Mouse (Mus musculus): Measurements from ENCODE around the gene Hes3.

Hes3 gene

GRCm38 (mm10) chr4:152278986-152279385 is 12.5 kb downstream of the Hes3 start:
- DNase-seq (ENCODE audit: low spot score), result no peak

DNA sequence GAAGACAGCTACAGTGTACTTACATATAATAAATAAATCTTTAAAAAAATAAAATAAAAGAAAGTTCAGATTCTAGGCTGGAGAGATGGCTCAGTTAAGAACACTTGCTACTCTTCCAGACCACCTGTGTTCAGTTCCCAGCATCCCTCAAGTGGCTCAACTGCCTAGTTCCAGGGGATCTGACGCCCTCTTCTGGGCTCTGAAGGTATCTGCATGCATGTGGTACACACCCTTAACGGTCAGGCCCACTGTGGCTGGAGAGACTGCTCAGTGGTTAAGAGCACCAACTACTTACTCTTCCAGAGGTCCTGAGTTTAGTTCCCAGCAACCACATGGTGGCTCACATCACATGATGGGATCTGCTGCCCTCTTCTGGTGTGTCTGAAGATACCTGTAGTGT is 13.5 kb downstream of the Hes3 start:
- no peak for DNase-seq (ENCODE audit: low spot score)

DNA sequence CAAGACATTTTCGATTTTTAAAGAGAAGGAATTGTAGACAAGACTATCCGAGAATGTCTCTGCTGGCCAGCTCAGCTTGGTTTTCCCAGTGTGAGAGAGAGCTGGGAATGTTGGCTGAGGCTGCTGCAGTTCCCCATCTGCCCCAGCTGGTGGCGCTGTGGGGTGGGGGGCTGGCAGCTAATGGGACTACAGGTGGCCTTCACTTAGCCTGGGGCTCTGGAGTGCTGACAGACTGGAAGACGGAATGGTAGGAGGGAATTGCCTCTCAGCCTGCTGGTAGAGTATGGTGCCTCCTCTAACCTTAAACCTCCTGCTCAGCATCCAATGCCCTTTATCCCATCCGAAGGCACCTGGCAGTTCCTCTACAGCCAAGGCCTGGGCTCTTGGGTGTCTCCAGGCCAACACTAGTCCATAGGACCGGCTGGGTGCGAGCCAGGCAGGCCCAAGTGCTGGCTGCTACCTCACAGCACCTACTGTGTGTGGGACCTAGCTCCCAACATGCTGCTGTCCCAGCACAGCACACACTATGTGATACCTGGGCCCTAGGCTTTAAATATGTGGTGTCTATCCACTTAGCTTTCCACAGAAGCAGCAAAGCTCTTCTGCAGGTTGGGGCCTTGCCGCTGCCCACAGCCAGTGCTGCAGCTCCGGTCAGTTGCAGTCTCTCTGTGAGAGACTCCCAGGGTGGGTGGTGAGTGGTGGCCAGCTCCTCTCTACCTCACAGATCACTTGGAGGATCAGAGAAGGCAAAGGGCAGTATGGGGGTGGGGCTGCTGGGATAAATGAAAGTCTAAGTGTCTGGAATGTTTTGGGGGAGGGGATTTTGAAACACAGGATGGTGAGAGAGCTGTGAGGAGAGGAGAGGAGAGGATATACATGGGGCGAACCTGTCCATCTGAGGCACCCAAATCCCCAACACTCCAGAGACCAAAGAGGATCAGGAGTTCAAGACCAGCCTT is 14.8 kb downstream of the Hes3 start:
- peak; percentile 49 for DNase-seq (ENCODE audit: low spot score)

DNA sequence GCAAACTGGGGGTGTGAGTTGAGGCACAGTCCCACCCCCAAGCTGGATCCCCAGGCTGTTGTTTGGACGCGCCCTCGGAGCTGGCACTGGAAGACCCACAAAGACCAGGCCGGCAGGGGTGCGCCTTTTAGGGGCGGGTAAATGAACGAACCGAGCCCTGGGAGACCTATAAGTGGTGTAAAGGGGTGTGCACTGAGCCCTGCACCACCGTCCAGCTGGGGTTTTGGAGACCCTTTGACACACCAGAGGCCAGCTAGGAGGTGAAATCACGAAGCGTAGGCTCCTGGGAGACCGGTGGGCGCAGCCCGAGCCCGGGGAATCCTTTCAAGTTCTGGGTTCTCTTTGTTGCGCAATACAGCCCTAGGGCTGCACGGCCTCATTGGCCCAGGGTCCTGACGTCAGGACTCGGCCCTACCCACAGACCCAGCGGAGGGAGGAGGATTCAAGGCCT is 16.8 kb downstream of the Hes3 start:
- DNase-seq (ENCODE audit: low spot score), result peak; percentile 55

GRCm38 (mm10) chr4:152273621-152274236 is 17.7 kb downstream of the Hes3 start, which contains the start of gene Gpr153:
TSS of gene Gpr153 (plus strand) at chr4:152274232.
- DNase-seq (ENCODE audit: low spot score), result peak; percentile 71

DNA sequence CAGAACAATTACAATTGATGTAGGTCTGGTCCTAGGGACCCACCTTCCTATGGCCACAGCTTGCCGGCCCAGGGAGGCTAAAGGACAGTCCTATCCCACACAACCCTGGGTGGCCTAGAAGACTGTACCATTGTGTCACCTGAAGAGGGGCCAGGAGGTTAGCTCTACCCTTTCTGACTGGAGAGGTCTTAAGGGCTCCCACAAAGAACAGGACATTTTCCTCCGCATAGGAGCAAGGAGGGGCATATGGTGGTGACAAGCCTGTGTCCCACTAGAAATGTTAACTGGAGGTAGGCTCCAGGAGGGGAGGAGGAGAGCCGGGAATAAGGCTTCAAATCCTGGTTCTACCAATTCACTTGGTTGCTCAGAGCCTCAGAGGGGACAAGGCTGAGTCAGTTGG is 18.3 kb downstream of the Hes3 start:
- DNase-seq (ENCODE audit: low spot score), result no peak

DNA sequence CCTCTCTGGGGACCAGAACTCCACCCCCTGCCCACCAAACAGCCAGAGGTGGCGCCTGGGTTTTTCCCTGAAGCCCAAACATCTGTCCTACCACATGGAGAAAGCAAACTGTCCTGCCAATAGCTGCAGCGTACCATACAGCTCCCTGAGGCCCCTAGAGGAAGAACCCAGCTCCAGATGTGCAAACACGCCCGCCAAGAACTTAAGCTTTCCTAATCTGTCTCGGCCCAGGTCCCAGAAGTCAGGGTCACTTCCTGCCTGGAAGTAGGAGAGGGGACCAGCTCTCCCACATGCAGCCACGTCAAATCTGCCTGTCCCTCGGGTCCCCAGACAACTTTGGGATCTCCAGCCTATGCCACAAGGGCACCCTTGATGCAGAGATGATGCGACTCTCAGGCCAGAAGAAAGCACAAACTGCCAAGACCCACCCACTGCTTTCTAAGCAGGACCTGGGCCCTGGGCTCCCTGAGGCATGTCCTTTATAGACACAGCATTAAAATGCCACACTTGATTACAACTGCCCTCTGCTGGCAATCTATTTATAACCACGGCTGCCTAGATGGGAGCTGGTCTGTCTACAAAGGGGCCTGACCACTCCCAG is 18.9 kb downstream of the Hes3 start:
- DNase-seq (ENCODE audit: low spot score), result peak; percentile 58

DNA sequence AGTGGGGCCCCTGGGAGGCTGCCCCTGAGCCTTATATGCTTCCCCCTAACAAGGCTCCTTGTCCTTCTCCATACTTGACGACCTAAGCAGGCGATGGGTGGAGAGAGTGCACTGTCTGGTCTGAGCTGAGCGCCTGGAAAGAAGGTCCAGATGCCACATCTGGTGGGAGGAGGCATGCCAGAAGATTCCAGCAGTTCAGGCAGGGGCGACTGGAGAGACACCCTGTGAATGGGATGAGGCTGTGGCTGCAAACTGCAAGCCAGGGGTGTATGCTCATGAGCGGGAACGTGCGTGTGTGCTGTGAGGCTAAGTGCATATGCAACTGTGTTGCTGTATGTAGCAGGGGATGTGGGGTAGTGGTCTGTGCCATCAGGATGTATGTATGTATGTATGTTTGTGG is 19.5 kb downstream of the Hes3 start:
- no peak for DNase-seq (ENCODE audit: low spot score)

DNA sequence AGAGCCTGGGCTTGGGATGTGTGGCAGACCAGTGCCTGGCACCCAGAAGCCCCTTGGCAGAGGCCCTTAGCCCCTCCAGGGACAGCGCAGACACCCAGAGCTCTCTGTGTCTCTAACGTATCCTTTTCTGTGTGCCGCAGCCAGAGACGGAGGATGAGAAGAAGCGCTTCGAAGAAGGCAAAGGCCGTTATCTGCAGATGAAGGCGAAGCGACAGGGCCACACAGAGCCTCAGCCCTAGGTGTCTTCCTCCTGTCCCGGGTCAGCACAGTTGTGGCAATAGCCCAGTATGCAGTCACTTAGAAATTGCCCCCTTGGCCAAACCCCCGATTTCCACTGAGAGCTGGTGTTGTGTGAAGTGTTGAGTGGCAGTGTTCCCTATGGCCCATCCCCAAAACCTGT is 20.1 kb downstream of the Hes3 start:
- DNase-seq (ENCODE audit: low spot score), result no peak

GRCm38 (mm10) chr4:152270599-152270998 is 20.9 kb downstream of the Hes3 start:
- DNase-seq (ENCODE audit: low spot score), result no peak

GRCm38 (mm10) chr4:152269967-152270366 is 21.5 kb downstream of the Hes3 start:
- DNase-seq (ENCODE audit: low spot score), result no peak

GRCm38 (mm10) chr4:152267748-152268369 is 23.6 kb downstream of the Hes3 start:
- no peak for DNase-seq (ENCODE audit: low spot score)

DNA sequence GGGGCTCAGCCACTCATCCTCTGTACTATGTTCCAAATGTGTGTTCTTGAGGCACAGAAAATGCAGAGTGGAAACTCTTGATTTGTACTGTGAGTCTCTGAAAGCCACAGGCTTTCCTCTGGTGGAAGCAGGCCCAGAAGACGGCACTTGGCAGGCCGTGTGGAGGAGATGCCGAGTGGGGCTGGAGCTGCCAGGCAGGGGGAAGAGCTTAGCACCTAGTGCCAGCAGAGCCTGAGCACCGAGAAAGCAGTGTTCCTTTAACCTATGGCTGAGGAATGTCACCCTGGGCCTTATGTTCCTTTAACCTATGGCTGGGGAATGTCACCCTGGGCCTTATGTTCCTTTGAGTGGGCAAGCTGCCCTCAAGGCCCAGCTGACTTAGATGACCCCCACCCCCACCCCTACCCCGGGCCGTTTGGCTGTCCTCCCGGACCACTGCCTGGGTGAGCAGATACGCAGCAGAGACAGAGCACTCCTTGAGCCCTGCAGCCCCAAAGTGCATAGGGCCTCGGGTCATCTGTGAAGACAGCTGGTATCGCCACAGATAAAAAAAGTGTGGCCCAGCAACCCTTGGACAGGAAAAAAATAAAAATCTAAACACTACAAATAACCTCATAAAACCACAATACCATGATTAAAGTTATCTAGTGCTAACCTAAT is 25.1 kb downstream of the Hes3 start:
- DNase-seq (ENCODE audit: low spot score), result no peak

DNA sequence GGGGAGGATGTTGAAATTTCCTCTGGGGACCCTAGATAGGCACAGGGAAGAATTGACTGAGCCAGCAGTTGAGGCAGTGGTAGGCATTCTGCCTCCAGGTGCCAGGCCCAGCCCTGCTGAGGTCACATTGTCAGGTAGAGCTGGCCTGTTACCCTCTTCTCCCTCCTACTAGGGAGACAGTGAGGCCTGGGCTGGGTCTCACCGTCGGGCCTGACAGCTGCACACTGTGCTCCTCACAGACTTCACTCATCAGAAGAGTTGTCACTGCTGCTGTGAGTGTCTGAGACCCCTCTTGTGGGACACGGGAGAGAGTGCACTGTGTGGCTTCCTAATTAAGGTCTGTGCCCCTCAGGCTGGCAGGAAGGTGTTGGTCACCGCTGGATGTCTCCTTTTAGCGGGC is 25.7 kb downstream of the Hes3 start:
- no peak for DNase-seq (ENCODE audit: low spot score)

DNA sequence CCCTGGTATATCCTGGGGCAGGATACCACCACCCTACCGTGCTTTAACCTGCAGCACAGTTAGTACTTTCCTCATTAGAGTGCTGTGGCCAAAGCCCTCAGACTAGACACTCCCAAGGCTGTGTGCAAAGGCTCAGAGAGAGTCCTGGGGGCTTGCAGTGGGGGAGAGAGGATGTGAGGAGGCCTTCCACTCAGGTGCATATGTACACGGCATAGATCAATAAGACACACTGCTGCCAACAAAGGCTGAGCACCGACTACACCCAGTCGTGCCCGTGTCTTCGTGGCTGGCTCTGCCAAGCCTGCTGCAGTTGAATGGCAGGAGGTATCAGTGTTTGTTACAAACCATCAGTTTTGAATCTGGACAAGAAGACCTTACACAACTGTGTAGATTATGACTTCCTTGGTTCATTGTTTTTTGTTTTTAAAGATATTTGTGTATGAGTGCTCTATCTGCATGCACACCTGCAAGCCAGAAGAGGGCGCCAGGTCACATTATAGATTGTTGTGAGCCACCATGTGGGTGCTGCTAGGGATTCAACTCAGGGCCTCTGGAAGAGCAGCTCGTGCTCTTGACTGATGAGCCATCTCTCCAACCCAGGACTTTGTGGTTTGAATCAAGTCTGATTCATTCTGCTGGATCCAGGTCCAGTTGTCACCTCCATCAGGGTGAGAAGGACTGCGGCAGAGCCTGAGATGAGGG is 26.4 kb downstream of the Hes3 start:
- DNase-seq (ENCODE audit: low spot score), result no peak

DNA sequence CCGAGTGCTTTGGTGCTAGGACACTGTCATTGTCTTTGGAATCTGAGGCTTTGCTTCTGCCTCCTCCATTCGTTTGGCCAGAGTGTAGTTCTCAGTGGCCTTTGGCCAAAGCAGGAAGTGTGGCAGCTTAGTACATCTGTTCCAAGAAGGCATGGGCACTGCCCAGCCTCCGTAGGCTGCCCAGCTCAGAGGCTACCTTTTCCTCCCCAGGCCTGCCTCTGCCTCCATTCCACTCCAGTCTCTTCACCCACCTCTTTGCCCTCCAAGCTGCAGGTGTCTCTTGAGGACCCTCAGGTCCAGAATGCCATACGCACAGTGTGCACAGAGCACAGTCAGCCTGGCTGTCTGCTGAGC is 27.3 kb downstream of the Hes3 start:
- no peak for DNase-seq (ENCODE audit: low spot score)

DNA sequence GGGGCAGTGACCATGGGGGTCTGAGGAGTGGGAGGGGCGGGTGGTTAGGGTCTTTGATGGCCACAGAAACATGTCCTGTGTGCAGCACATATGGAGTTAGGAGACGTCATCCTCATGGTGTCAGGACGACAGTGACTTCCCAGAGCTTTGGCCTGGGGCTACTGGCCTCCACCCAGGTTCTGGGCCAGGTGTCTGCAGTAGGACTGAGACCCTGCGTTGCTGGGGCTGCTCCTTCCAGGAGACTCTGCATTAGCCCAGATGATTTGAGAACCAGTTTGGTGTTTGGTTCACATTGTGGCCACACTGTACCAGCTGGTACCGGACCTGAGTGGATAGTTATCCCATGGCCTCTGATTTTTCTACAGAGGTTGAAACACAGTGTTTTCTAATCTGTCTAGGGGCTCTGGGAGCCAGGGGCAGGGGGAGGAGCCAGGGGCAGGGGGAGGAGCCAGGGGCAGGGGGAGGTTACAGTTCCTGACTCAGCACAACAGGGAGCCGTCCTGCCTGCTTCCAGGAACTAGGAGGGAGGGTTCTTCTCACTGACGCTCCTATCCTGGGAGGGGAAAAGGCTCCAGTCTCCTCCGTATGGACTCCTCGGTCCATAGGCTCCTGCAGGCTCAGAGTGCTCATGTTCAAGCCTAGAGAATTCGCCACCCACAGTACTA is 27.8 kb downstream of the Hes3 start:
- peak; percentile 76 for DNase-seq (ENCODE audit: low spot score)

DNA sequence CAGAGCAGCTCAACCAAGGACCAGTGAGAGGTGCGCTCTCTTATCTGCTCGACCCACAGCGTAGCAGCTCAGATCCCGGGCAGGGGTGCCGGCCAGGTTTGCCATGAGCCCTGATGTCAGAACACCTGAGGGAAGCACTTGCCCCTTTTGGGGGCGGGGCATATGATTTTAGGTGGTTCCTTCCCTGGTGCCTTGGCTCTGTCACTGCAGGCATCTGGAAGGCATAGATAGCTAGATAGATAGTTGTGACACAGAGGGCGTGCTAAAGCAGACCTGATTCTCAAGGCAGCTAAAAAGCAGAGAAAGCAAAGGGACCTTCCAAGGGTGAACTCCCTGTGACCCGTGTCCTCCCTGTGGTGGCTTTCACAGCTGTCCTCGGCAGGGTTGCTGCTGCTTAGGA is 28.4 kb downstream of the Hes3 start:
- no peak for DNase-seq (ENCODE audit: low spot score)

DNA sequence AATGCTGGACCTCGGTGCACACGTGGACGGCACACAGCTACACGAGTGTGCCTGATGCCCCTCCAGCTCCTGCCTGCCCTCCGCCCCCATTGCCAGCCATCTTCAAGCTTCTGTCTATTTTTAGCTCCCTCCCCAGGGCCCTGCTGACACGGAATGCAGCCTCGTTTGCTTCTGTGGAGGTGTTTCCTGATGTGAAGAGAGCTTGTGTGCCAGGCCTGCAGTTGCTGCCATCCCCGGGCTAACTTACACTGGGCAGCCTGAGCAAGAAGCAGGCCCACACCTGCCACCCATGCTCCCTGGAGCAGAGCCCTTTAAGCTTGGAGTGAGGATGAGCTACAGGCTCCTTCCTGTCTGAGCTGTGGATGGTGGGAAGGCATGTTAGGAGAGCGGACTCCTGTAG is 29.3 kb downstream of the Hes3 start:
- DNase-seq (ENCODE audit: low spot score), result no peak

DNA sequence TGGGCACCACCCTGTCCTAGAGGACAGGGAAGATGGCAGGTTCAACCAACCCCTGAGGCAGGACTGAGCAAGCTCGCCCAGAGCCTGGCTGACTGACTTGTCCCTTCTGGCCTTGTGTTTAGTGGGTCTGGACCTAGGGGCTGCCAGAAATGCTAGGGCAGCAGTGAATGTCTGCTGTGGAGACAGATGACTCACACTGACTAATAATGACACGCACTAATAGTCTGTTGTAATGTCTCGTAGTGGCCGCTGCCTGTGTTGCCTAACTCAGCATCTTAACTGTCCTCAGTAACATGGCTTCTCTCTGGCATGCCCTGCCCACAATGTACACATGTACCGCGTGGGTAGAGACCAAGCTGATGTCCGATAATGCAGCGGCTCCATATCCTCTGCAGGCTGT is 31.0 kb downstream of the Hes3 start:
- DNase-seq (ENCODE audit: low spot score), result no peak

DNA sequence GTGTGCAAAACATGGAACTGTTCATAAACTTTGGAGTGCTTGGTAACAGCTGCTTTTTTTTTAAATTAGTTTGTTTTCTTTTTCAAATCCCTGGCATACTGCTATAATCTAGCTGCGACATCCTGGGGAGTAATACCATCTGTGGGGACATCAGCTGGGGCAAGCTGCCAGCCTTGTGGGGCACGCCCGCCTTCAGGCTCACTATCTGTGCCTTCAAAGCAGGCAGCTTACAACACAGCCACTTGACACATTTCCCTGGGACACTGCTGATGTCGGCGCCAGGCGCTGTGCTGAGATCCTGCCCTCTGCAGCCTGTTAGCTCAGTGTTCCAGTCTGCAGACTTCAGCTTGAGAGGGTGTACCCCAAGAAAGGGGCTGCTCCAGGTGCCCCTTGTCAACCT is 34.4 kb downstream of the Hes3 start:
- DNase-seq (ENCODE audit: low spot score), result no peak

Measured in embryo, embryonic 10 days (tissue).